Mouse (Mus musculus) brain, embryonic 14.5 days (tissue): ENCODE data around the gene Atat1.

Experiments
- CTCF ChIP-seq: fragments of 200-500 bp; IDR thresholded peaks from 2 replicates; pipeline ENCODE4 v1.5.1; 2012; ENCODE audit warnings: inconsistent platforms, mild to moderate bottlenecking, moderate library complexity, borderline replicate concordance; ENCODE audit not compliant: insufficient read depth, insufficient read length; ENCODE audit errors: extremely low read depth
- POLR2A ChIP-seq: fragments of 200-500 bp; IDR thresholded peaks from 2 replicates; pipeline ENCODE4 v1.6.1; 2012; ENCODE audit warnings: mild to moderate bottlenecking, inconsistent platforms, borderline replicate concordance; ENCODE audit not compliant: poor library complexity, insufficient read depth, insufficient read length, severe bottlenecking; ENCODE audit errors: extremely low read depth

DNA sequence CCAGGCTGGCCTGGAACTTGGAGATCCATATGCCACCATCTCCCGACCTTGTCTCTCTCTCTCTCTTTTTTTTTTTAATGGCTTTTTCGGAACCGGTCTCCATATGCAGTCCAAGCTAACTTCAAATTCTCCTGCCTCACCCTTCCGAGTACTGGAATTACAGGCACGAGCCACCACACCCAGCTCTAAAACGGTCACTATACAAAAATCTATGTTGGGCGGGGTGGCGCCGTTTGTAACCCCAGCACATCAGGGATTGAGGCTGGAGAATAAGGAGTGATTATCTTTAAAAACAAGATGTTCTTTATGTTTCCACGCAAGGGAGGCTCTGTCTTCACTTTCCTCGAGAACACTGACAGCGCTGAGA is 49.1 kb downstream of the Atat1 start:
- no peak for TF ChIP-seq CTCF
- TF ChIP-seq POLR2A = no peak
